Mouse (Mus musculus): Measurements from ENCODE around the gene Ehd4.

DNA sequence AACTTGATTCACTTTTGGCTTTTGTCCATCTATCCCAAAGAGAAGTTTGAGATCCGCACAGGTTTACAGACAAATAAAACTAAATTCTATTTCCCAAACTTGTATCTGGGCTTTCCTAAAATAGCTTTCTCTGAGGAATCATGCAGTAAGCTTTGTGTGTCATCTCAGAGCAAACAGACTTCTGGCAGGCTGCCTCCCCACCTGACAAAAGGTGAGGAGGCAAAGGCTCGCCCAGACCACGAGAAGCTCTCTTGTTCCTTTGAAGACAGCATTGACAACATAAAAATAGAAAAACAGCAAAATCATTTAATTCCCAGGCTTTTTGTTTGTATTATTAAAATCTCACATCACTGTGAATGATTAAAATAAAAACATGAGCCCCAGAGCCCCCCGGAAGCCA lies 55.1 kb downstream of the Ehd4 start:
- TF ChIP-seq POLR2A (IDR thresholded peaks at IDR 0.05; ENCODE audit: low read depth, low read length) (no peak), NELFE (IDR thresholded peaks at IDR 0.05; ENCODE audit: low read depth, low read length) (no peak), CTCF (conservative IDR thresholded peaks at IDR 0.05 in 1 of 2, IDR thresholded peaks at IDR 0.05 in 1 of 2; ENCODE audit: low read depth in 2 of 2, low read length in 2 of 2) (no peak)

Data from CH12.LX (cell line).